Mouse (Mus musculus): Measurements from ENCODE around the gene Btbd16.

The Btbd16 gene

GRCm38 (mm10) chr7:130866640-130867039 lies 92.8 kb downstream of the Btbd16 start:
- DNase-seq, result peak; percentile 34

- DNase-seq, result peak; percentile 41
Observed at GRCm38 (mm10) chr7:130867256-130867655, 93.4 kb downstream of the Btbd16 start.
